Mouse (Mus musculus): ENCODE measurements around the gene Gm49403. TPM values are rescaled to one million over a fixed set of nuclear protein-coding genes. Genes with fewer than 3 reads are reported as not detected.
"Not testable (repeated sequence)": the region's sequence is repeated elsewhere in the genome, so short reads cannot be mapped to it uniquely, and the experiment has no call there.

Gm49403 gene
- not detected in 2 replicates for polyA plus RNA-seq (2016; fragmentation: Nextera tagmentation; extraction: Ambion mirVana)

DNA sequence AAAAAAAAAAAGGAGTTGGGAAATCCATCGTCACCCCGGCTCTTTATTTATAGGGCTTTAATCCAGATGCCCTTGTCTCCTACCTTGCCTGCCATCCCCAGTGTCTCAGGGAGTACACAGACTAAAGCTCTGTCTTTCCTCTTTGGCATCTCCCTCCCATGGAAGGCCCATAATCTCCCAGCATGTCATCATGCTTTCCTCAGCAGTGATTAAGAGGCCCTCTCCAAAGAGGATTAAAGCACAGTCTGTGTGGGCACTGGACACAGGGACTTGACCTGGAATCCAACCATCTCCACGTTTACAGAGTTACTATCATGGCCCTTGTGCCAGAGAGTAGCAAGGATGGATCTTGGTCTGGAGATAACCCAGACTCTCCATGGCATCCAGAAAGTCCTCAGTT, at the start of gene Gm49403, which contains the start of gene Lbhd1:
TSS of gene Gm49403 (plus strand) at position 315 of the 400 bp plus-strand sequence.
TSS of gene Lbhd1 (plus strand) at position 117 of the 400 bp plus-strand sequence.
- no peak for DNase-seq (ENCODE audit: low spot score)
- no peaks in the 10 kb centered on the region for H3K36me3 ChIP-seq
- H3K4me3 ChIP-seq: no peak within 1 kb of the TSS
- no peaks in the 10 kb centered on the region for H3K27me3 ChIP-seq (ENCODE audit: insufficient read depth, poor library complexity, severe bottlenecking)
- H3K27ac ChIP-seq: no peak within 1 kb of the TSS
- 81% methylated on average over 3 of the region's 3 CpGs for WGBS
- H3K4me1 ChIP-seq (replicated peaks): peaks cover 25% of the 10 kb centered on the region
- H3K9me3 ChIP-seq: no peaks in the 10 kb centered on the region

DNA sequence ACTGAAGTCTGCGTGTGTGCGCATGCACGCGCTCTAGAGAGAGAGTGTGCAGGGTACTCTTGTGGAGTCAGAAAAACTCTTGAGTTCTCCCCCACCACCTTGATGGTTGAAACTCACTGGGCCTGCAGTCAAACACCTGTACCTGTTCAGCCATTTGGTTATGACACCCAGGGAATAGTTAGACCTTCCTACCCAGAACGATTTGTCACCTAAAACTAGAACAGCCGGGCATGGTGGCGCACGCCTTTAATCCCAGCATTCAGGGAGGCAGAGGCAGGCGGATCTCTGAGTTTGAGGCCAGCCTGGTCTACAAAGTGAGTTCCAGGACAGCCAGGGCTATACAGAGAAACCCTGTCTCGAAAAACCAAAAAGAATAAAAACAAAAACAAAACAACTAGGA, 47.4 kb upstream of the Gm49403 start:
- not testable (repeated sequence) for H3K27me3 ChIP-seq (ENCODE audit: insufficient read depth, poor library complexity, severe bottlenecking); H3K4me3 ChIP-seq; H3K9me3 ChIP-seq; H3K27ac ChIP-seq; DNase-seq (ENCODE audit: low spot score)
- WGBS: 97% methylated on average over 10 of the region's 10 CpGs
- H3K36me3 ChIP-seq: peaks cover 58% of the 10 kb centered on the region
- H3K4me1 ChIP-seq (replicated peaks): peaks cover 44% of the 10 kb centered on the region

DNA sequence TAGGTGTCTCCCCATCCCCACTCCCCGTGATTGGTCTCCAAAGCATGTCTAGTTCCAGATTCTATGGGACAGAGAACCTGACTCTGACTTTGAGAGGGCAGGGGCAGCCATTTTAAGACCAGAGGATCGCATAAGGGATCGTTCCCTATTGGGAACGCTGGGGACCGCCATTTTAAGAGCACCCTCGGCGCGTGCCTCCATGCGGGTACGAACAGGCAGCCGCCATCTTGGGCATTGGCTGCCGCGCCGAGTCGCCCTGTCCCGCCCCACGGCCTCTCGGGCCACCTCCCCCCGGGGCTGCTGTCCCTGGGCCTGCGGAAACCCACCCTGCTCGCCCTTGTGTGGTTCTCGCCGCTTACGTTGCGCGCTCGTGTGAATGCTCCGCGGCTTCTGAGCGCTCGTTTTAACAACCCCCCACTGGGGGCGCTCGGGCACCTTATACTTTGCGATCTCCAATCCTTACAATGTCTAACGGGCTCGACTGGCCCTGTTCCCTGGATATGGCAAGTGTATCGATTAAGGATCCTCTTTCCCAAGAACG, 46.4 kb upstream of the Gm49403 start, which contains the start of gene Bscl2:
TSS of gene Bscl2 (plus strand) at position 217 of the 541 bp plus-strand sequence.
- Histone ChIP-seq H3K4me1 (replicated peaks) (peaks cover 44% of the 10 kb centered on the region), H3K4me3 (peak within 1 kb of the TSS; percentile 63), H3K27me3 (ENCODE audit: insufficient read depth, poor library complexity, severe bottlenecking) (no peaks in the 10 kb centered on the region), H3K9me3 (no peaks in the 10 kb centered on the region), H3K27ac (peak within 1 kb of the TSS; percentile 98), H3K36me3 (peaks cover 55% of the 10 kb centered on the region)
- under 1% methylated on average over 38 of the region's 38 CpGs for WGBS
- DNase-seq (ENCODE audit: low spot score): peak; percentile 89

DNA sequence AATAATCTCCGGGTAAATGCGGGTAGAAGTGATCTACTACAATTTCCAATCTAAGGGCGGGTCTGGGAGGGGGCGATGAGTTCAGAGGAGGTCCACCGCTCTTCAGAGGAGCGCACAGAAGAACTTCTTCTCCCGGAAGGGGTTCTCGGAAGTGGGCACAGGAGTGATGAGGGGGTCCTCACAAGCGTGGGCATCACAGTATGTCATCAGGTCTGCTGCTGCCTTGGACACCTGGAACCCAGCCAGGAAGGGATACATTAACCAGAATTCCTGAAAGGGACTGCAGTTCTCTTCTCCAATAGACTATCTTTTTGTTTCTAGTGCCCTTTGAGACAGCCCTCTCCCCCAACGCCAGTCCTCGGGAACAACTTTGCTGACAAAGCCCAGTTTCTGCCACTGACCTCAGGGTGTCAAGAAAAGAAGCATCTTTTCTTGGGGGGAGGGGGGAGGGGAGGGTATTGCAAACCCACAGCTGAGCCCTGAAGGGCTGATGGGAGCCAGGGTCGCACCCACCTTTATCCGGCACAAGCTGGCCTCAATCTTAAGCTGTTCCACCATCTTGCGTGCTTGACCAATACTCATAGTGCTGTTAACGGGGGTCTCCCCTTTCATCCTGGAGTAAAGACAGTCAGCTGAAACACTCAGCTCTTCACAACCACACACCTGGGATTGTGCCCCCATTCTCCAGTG, 45.5 kb upstream of the Gm49403 start:
- Histone ChIP-seq H3K4me1 (replicated peaks) (peaks cover 44% of the 10 kb centered on the region), H3K4me3 (peak overlapping the region; percentile 63), H3K36me3 (peaks cover 55% of the 10 kb centered on the region), H3K27ac (peak overlapping the region; percentile 98), H3K27me3 (ENCODE audit: insufficient read depth, poor library complexity, severe bottlenecking) (no peaks in the 10 kb centered on the region), H3K9me3 (no peaks in the 10 kb centered on the region)
- 26% methylated on average over 15 of the region's 15 CpGs for WGBS
- peak; percentile 53 for DNase-seq (ENCODE audit: low spot score)

DNA sequence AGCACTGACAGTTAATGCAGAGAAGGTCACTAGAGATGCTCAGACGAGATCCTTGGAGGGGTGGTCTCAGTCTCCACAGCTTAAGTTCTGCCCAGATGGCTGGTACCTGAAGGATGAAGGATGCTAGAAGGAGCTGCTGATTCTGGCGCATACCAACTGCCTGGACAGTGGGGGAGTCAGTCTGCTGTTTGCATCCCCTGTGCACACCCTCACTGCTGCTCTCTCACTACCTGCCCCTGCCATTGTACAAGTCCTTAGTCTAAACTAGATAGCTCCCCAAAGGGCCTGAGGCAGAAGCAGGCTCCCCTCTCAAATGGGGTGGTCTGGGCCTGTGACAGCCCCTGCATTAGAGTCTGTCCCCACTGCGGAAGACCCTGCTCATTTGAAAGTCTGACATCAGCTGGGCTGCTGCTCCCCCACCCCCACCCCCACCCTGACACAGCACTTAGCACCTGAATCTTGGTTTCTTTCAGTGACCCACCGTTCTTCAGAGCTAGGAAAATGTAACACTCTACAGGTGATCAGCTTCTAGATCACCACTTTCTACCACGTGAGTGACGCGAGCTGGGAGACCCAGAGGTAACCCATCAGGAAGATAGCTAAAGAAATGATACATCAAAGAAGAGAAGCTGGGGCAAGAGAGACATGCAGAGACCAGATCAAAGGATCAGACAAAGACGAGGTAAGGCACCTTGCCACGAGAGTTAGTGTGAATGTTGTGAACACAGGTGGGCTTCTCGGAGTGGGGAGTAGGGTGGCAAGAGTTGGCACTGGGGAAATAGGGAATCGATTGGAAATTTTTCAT, 44.4 kb upstream of the Gm49403 start, which contains the start of gene Gng3:
TSS of gene Gng3 (minus strand) at position 92 of the 805 bp plus-strand sequence.
- WGBS: 41% methylated on average over 11 of the region's 11 CpGs
- H3K27ac ChIP-seq: peak within 1 kb of the TSS; percentile 98
- H3K4me3 ChIP-seq: peak within 1 kb of the TSS; percentile 63
- H3K36me3 ChIP-seq: peaks cover 47% of the 10 kb centered on the region
- H3K27me3 ChIP-seq (ENCODE audit: insufficient read depth, poor library complexity, severe bottlenecking): no peaks in the 10 kb centered on the region
- DNase-seq (ENCODE audit: low spot score): peak; percentile 69
- no peaks in the 10 kb centered on the region for H3K9me3 ChIP-seq
- peaks cover 44% of the 10 kb centered on the region for H3K4me1 ChIP-seq (replicated peaks)

DNA sequence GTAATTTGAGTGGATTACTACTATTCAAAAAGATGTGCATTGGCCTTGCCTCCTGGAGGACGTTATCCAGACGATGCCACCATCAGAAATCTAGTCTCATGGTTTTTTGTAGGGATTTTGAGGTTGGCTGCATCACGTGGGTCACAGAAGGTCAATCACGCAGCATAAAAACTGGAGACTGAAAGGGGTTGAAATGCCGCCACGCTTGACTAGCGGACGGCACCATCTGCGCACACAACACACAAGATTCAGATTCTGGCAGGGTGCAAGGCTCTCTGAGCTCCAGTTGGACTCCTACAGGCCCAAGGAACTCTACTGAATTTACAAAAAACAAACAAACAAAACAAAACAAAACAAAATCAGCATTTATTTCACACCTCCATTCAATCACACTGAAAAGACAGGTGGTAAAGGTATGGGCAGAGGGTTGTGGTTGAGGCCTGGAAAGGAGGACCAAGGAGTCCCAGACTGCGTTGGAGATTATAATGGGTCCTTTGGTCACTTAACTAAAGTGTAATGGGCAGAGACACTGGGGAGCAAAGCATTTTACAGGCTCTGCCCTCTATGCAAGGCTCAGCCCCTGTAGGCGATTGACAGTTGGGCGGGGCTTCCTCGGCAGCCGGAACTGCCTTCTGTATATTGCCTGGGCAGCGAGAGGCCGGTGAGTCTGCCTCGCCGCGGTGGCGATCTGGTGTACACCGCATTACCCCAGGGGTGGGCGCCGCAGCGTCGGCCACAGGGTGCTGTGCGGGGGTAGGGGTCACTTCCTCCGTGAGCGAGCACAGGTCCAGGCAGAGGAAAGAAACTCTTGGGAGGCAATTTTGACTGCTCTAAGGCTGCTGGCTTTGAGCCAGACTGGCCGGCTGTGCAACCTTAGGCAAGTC, 43.6 kb upstream of the Gm49403 start:
- 18% methylated on average over 29 of the region's 29 CpGs for WGBS
- no peaks in the 10 kb centered on the region for H3K9me3 ChIP-seq
- peak overlapping the region; percentile 98 for H3K27ac ChIP-seq

DNA sequence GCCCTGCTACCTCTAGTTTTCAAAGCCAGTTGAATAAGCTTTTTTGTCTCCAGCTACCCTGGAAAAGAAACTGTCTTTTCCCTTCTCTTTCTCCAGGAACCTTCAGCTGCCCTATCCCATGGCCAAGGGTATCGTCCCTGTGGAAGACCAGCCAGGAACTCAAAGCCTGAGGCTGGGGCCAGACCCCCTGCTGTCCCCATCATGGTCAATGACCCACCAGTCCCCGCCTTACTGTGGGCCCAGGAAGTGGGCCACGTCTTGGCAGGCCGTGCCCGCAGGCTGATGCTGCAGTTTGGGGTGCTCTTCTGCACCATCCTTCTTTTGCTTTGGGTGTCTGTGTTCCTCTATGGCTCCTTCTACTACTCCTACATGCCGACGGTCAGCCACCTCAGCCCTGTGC, 42.7 kb upstream of the Gm49403 start:
- peaks cover 44% of the 10 kb centered on the region for H3K4me1 ChIP-seq (replicated peaks)
- WGBS: 88% methylated on average over 7 of the region's 7 CpGs
- H3K27me3 ChIP-seq (ENCODE audit: insufficient read depth, poor library complexity, severe bottlenecking): no peaks in the 10 kb centered on the region
- peaks cover 35% of the 10 kb centered on the region for H3K36me3 ChIP-seq
- peak overlapping the region; percentile 98 for H3K27ac ChIP-seq
- peak overlapping the region; percentile 63 for H3K4me3 ChIP-seq
- DNase-seq (ENCODE audit: low spot score): no peak
- H3K9me3 ChIP-seq: no peaks in the 10 kb centered on the region

More for the DNA sequence above, 43.6 kb upstream of the Gm49403 start:
- DNase-seq (ENCODE audit: low spot score): peak; percentile 74
- Histone ChIP-seq H3K27me3 (ENCODE audit: insufficient read depth, poor library complexity, severe bottlenecking) (no peaks in the 10 kb centered on the region), H3K4me3 (peak overlapping the region; percentile 63), H3K36me3 (peaks cover 38% of the 10 kb centered on the region), H3K4me1 (replicated peaks) (peaks cover 44% of the 10 kb centered on the region)

DNA sequence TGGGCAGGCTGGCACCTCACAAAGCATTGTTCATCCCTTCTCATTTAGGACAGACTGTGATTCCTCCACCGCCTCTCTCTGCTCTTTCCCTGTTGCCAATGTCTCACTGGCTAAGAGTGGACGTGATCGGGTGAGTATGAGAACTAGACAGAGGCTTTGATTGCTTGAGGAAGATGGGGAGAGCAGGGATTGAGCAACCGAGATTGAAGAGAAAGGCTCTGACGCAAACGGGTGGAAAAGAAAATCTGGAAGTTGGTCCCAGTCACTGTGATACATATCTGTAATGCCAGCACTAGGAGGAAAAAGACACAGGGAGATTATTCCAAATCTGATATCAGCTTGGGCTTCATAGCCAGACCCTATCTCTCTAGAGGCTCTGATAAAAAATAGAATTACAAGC, 40.8 kb upstream of the Gm49403 start:
- Histone ChIP-seq H3K4me1 (replicated peaks) (peaks cover 33% of the 10 kb centered on the region), H3K9me3 (no peaks in the 10 kb centered on the region), H3K36me3 (peaks cover 47% of the 10 kb centered on the region), H3K27ac (no peak overlapping the region), H3K4me3 (no peak overlapping the region), H3K27me3 (ENCODE audit: insufficient read depth, poor library complexity, severe bottlenecking) (no peaks in the 10 kb centered on the region)
- WGBS: 92% methylated on average over 6 of the region's 6 CpGs
- DNase-seq (ENCODE audit: low spot score): no peak

DNA sequence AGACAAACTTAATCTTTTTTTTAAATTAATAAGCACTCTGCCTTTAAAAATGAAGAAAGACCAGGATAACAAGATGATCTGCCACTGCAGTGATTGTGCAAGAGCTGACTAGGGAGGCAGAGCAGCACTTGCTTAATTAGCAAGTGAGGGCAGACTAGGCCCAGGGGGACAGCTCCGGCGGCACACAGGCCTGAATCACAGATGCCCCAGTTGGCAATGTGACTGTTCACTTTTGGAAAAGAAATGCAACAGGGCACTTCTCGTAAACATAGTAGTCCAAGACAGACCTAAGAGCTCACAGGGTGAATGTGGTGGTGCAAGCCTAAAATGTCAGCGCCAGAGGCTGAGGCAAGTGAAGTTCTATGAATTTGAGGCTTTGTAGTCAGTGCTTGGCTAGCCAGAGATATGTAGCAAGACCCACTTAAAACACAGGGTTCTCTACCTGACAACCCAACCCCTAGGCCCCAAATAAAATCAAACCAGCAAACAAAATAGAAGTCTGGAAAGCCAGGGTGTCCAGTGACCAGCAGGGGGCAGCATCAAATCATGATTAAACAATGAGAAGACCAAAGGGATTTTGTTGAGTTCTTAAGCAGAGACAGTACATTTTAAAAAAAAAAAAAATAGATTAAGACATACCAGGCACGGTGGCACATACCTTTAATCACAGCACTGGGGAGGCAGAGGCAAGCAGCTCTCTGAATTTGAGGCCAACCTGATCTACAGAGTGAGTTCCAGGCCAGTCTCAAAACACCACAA, 39.2 kb upstream of the Gm49403 start:
- Histone ChIP-seq H3K9me3 (no peaks in the 10 kb centered on the region), H3K4me1 (replicated peaks) (peaks cover 18% of the 10 kb centered on the region), H3K36me3 (peaks cover 61% of the 10 kb centered on the region), H3K27me3 (ENCODE audit: insufficient read depth, poor library complexity, severe bottlenecking) (no peaks in the 10 kb centered on the region), H3K27ac (no peak overlapping the region), H3K4me3 (no peak overlapping the region)
- whole genome bisulfite sequencing: 71% methylated on average over 5 of the region's 5 CpGs
- DNase-seq (ENCODE audit: low spot score): peak; percentile 70

DNA sequence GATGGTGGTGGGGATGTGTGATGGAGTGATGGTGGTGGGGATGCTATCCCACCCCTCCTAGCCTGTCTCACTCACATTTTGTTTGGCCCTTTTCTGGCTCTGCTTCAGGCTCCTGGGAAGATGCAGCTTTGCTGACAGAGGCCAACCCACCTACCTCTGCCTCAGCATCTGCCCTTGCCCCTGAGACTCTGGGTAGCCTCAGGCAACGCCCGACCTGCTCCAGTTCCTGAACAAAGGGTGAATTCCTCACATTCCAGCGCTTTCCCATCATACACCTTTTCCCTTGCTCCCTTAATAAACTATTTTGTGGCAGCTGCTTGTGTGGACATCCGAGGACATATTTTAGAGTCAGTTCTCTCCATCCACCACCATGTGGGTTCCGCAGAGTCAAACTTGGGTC, 35.4 kb upstream of the Gm49403 start:
- Histone ChIP-seq H3K4me1 (replicated peaks) (peaks cover 9% of the 10 kb centered on the region; the same call in 1 of the 2 replicates), H3K27ac (no peak overlapping the region), H3K4me3 (no peak overlapping the region), H3K27me3 (ENCODE audit: insufficient read depth, poor library complexity, severe bottlenecking) (no peaks in the 10 kb centered on the region), H3K36me3 (peaks cover 42% of the 10 kb centered on the region), H3K9me3 (no peaks in the 10 kb centered on the region)
- DNase-seq (ENCODE audit: low spot score): no peak
- WGBS: 81% methylated on average over 5 of the region's 5 CpGs

DNA sequence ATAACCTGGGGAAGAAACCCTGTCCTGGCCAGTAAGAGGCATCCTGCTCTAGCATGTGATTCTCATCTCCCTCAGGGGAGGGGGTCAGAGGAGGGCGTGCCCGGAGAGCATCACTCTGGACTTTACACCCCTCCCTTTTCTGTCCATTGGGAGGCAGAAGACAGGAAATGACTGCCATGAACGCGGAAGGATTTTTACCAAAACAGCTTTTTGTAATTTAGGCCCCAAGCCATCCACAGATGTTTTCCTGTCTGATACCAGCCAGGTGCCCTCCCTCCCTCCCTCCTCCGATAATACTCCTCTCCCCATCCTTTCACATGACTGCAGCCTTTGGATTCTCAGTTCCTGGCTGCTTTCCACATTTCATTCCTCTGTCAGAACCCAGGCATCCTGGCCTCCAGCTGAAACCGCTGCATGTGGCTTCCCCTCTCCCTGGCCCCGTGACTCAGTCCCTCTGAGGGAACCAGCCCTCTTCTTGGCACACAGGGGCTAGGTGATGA, 33.3 kb upstream of the Gm49403 start, which contains the start of gene Lrrn4cl:
TSS of gene Lrrn4cl (plus strand) at position 367 of the 500 bp plus-strand sequence.
- no peak within 1 kb of the TSS for H3K27ac ChIP-seq

More for the DNA sequence above, 33.3 kb upstream of the Gm49403 start, which contains the start of gene Lrrn4cl:
- Histone ChIP-seq H3K4me1 (replicated peaks) (peaks cover 9% of the 10 kb centered on the region; the same call in 1 of the 2 replicates), H3K4me3 (no peak within 1 kb of the TSS), H3K27me3 (ENCODE audit: insufficient read depth, poor library complexity, severe bottlenecking) (no peaks in the 10 kb centered on the region), H3K9me3 (no peaks in the 10 kb centered on the region), H3K36me3 (peaks cover 39% of the 10 kb centered on the region)
- WGBS: 33% methylated on average over 7 of the region's 7 CpGs
- no peak for DNase-seq (ENCODE audit: low spot score)
